Mouse (Mus musculus): ENCODE measurements around the gene Cadm1. TPM values are rescaled to one million over a fixed set of nuclear protein-coding genes. Genes with fewer than 3 reads are reported as not detected.

Gene Cadm1
- polyA plus RNA-seq, 1 experiment from 2014 or later, result 43.0 TPM

- 30% methylated on average over 7 of the region's 7 CpGs for WGBS
- H3K4me3 ChIP-seq (ENCODE audit: low read length), result peak overlapping the region; percentile 23
- no peaks in the 10 kb centered on the region for H3K27me3 ChIP-seq (replicated peaks; ENCODE audit: control insufficient read depth, insufficient read depth, low read length)
- H3K9ac ChIP-seq (ENCODE audit: low read depth, low read length), result no peak overlapping the region
- H3K36me3 ChIP-seq (ENCODE audit: control insufficient read depth, insufficient read depth, low read length), result no peaks in the 10 kb centered on the region
- no peak overlapping the region for H3K27ac ChIP-seq (ENCODE audit: low read length)
- peak overlapping the region; percentile 49 for H3K4me2 ChIP-seq (ENCODE audit: low read depth, low read length)
- ATAC-seq, result peak; percentile 75
- H3K4me1 ChIP-seq (ENCODE audit: control insufficient read depth, insufficient read depth, low read length), result peaks cover 8% of the 10 kb centered on the region
- no peaks in the 10 kb centered on the region for H3K9me3 ChIP-seq (ENCODE audit: control insufficient read depth, low read length)
Measured at GRCm38 (mm10) chr9:47545245-47545644, 15.3 kb downstream of the Cadm1 start.

GRCm38 (mm10) chr9:47545667-47546066, 15.7 kb downstream of the Cadm1 start:
- WGBS, result 12% methylated on average over 12 of the region's 12 CpGs
- no peaks in the 10 kb centered on the region for H3K27me3 ChIP-seq (replicated peaks; ENCODE audit: control insufficient read depth, insufficient read depth, low read length)
- no peak overlapping the region for H3K27ac ChIP-seq (ENCODE audit: low read length)
- H3K4me2 ChIP-seq (ENCODE audit: low read depth, low read length), result peak overlapping the region; percentile 49
- H3K9me3 ChIP-seq (ENCODE audit: control insufficient read depth, low read length), result no peaks in the 10 kb centered on the region
- H3K36me3 ChIP-seq (ENCODE audit: control insufficient read depth, insufficient read depth, low read length), result no peaks in the 10 kb centered on the region
- peak; percentile 68 for ATAC-seq
- H3K4me1 ChIP-seq (ENCODE audit: control insufficient read depth, insufficient read depth, low read length), result peaks cover 8% of the 10 kb centered on the region
- peak overlapping the region; percentile 23 for H3K4me3 ChIP-seq (ENCODE audit: low read length)
- no peak overlapping the region for H3K9ac ChIP-seq (ENCODE audit: low read depth, low read length)

- H3K9ac ChIP-seq (ENCODE audit: low read depth, low read length), result no peak overlapping the region
- H3K27ac ChIP-seq (ENCODE audit: low read length), result no peak overlapping the region
- no peak overlapping the region for H3K4me2 ChIP-seq (ENCODE audit: low read depth, low read length)
- ATAC-seq, result no peak
- no peaks in the 10 kb centered on the region for H3K27me3 ChIP-seq (replicated peaks; ENCODE audit: control insufficient read depth, insufficient read depth, low read length)
- H3K4me1 ChIP-seq (ENCODE audit: control insufficient read depth, insufficient read depth, low read length), result peaks cover 8% of the 10 kb centered on the region
- no peak overlapping the region for H3K4me3 ChIP-seq (ENCODE audit: low read length)
- no peaks in the 10 kb centered on the region for H3K9me3 ChIP-seq (ENCODE audit: control insufficient read depth, low read length)
- WGBS, result 92% methylated on average over 12 of the region's 12 CpGs
- no peaks in the 10 kb centered on the region for H3K36me3 ChIP-seq (ENCODE audit: control insufficient read depth, insufficient read depth, low read length)
Measured at GRCm38 (mm10) chr9:47548402-47548801, 18.4 kb downstream of the Cadm1 start.

GRCm38 (mm10) chr9:47548916-47549315, 18.9 kb downstream of the Cadm1 start:
- Histone ChIP-seq H3K4me1 (ENCODE audit: control insufficient read depth, insufficient read depth, low read length) (peaks cover 8% of the 10 kb centered on the region), H3K36me3 (ENCODE audit: control insufficient read depth, insufficient read depth, low read length) (no peaks in the 10 kb centered on the region), H3K9me3 (ENCODE audit: control insufficient read depth, low read length) (no peaks in the 10 kb centered on the region), H3K27ac (ENCODE audit: low read length) (no peak overlapping the region), H3K4me3 (ENCODE audit: low read length) (no peak overlapping the region), H3K27me3 (replicated peaks; ENCODE audit: control insufficient read depth, insufficient read depth, low read length) (no peaks in the 10 kb centered on the region), H3K4me2 (ENCODE audit: low read depth, low read length) (no peak overlapping the region), H3K9ac (ENCODE audit: low read depth, low read length) (no peak overlapping the region)
- ATAC-seq, result no peak
- WGBS, result 87% methylated on average over 5 of the region's 5 CpGs

GRCm38 (mm10) chr9:47552960-47553575, 23.1 kb downstream of the Cadm1 start:
- Histone ChIP-seq H3K4me3 (ENCODE audit: low read length) (no peak overlapping the region), H3K27ac (ENCODE audit: low read length) (no peak overlapping the region), H3K36me3 (ENCODE audit: control insufficient read depth, insufficient read depth, low read length) (no peaks in the 10 kb centered on the region), H3K9ac (ENCODE audit: low read depth, low read length) (no peak overlapping the region), H3K4me2 (ENCODE audit: low read depth, low read length) (no peak overlapping the region), H3K4me1 (ENCODE audit: control insufficient read depth, insufficient read depth, low read length) (no peaks in the 10 kb centered on the region), H3K9me3 (ENCODE audit: control insufficient read depth, low read length) (no peaks in the 10 kb centered on the region), H3K27me3 (replicated peaks; ENCODE audit: control insufficient read depth, insufficient read depth, low read length) (no peaks in the 10 kb centered on the region)
- 89% methylated on average over 10 of the region's 10 CpGs for WGBS
- ATAC-seq, result no peak

GRCm38 (mm10) chr9:47560726-47561125, 30.8 kb downstream of the Cadm1 start:
- WGBS, result 88% methylated on average over 3 of the region's 3 CpGs
- no peaks in the 10 kb centered on the region for H3K4me1 ChIP-seq (ENCODE audit: control insufficient read depth, insufficient read depth, low read length)
- H3K4me2 ChIP-seq (ENCODE audit: low read depth, low read length), result no peak overlapping the region
- no peaks in the 10 kb centered on the region for H3K9me3 ChIP-seq (ENCODE audit: control insufficient read depth, low read length)
- ATAC-seq, result no peak
- no peak overlapping the region for H3K27ac ChIP-seq (ENCODE audit: low read length)
- no peaks in the 10 kb centered on the region for H3K27me3 ChIP-seq (replicated peaks; ENCODE audit: control insufficient read depth, insufficient read depth, low read length)
- no peak overlapping the region for H3K9ac ChIP-seq (ENCODE audit: low read depth, low read length)
- H3K36me3 ChIP-seq (ENCODE audit: control insufficient read depth, insufficient read depth, low read length), result no peaks in the 10 kb centered on the region
- no peak overlapping the region for H3K4me3 ChIP-seq (ENCODE audit: low read length)

GRCm38 (mm10) chr9:47561596-47561995, 31.6 kb downstream of the Cadm1 start:
- Histone ChIP-seq H3K9ac (ENCODE audit: low read depth, low read length) (no peak overlapping the region), H3K9me3 (ENCODE audit: control insufficient read depth, low read length) (no peaks in the 10 kb centered on the region), H3K4me3 (ENCODE audit: low read length) (no peak overlapping the region), H3K4me1 (ENCODE audit: control insufficient read depth, insufficient read depth, low read length) (no peaks in the 10 kb centered on the region), H3K27ac (ENCODE audit: low read length) (no peak overlapping the region), H3K27me3 (replicated peaks; ENCODE audit: control insufficient read depth, insufficient read depth, low read length) (no peaks in the 10 kb centered on the region), H3K4me2 (ENCODE audit: low read depth, low read length) (no peak overlapping the region), H3K36me3 (ENCODE audit: control insufficient read depth, insufficient read depth, low read length) (no peaks in the 10 kb centered on the region)
- WGBS, result 85% methylated on average over 4 of the region's 4 CpGs
- no peak for ATAC-seq

GRCm38 (mm10) chr9:47565088-47565487, 35.1 kb downstream of the Cadm1 start:
- Histone ChIP-seq H3K9ac (ENCODE audit: low read depth, low read length) (no peak overlapping the region), H3K27ac (ENCODE audit: low read length) (no peak overlapping the region), H3K4me1 (ENCODE audit: control insufficient read depth, insufficient read depth, low read length) (no peaks in the 10 kb centered on the region), H3K27me3 (replicated peaks; ENCODE audit: control insufficient read depth, insufficient read depth, low read length) (no peaks in the 10 kb centered on the region), H3K4me3 (ENCODE audit: low read length) (no peak overlapping the region), H3K9me3 (ENCODE audit: control insufficient read depth, low read length) (no peaks in the 10 kb centered on the region), H3K36me3 (ENCODE audit: control insufficient read depth, insufficient read depth, low read length) (no peaks in the 10 kb centered on the region), H3K4me2 (ENCODE audit: low read depth, low read length) (no peak overlapping the region)
- 48% methylated on average over 5 of the region's 5 CpGs for WGBS
- no peak for ATAC-seq

- Histone ChIP-seq H3K9ac (ENCODE audit: low read depth, low read length) (no peak overlapping the region), H3K4me3 (ENCODE audit: low read length) (no peak overlapping the region), H3K27me3 (replicated peaks; ENCODE audit: control insufficient read depth, insufficient read depth, low read length) (no peaks in the 10 kb centered on the region), H3K9me3 (ENCODE audit: control insufficient read depth, low read length) (no peaks in the 10 kb centered on the region), H3K4me1 (ENCODE audit: control insufficient read depth, insufficient read depth, low read length) (no peaks in the 10 kb centered on the region), H3K4me2 (ENCODE audit: low read depth, low read length) (no peak overlapping the region), H3K36me3 (ENCODE audit: control insufficient read depth, insufficient read depth, low read length) (no peaks in the 10 kb centered on the region), H3K27ac (ENCODE audit: low read length) (no peak overlapping the region)
- WGBS, result 86% methylated on average over 6 of the region's 6 CpGs
- no peak for ATAC-seq
Measured at GRCm38 (mm10) chr9:47567873-47568272, 37.9 kb downstream of the Cadm1 start.

GRCm38 (mm10) chr9:47570184-47570583, 40.2 kb downstream of the Cadm1 start:
- Histone ChIP-seq H3K4me3 (ENCODE audit: low read length) (no peak overlapping the region), H3K9ac (ENCODE audit: low read depth, low read length) (no peak overlapping the region), H3K27ac (ENCODE audit: low read length) (no peak overlapping the region), H3K4me1 (ENCODE audit: control insufficient read depth, insufficient read depth, low read length) (no peaks in the 10 kb centered on the region), H3K4me2 (ENCODE audit: low read depth, low read length) (no peak overlapping the region), H3K36me3 (ENCODE audit: control insufficient read depth, insufficient read depth, low read length) (no peaks in the 10 kb centered on the region), H3K27me3 (replicated peaks; ENCODE audit: control insufficient read depth, insufficient read depth, low read length) (no peaks in the 10 kb centered on the region), H3K9me3 (ENCODE audit: control insufficient read depth, low read length) (no peaks in the 10 kb centered on the region)
- 74% methylated on average over 4 of the region's 4 CpGs for WGBS
- no peak for ATAC-seq

Measured in intestine, embryonic 16.5 days (tissue).